Mouse (Mus musculus) urinary bladder, postnatal 10 days (tissue): ENCODE data around the gene Pex5.

ENCODE experiments used
- DNase-seq: peaks from one replicate; pipeline ENCODE4 v3.0.0; 2022; ENCODE audit warnings: low spot score

Gene Pex5

GRCm38 (mm10) chr6:124360549-124360948 is 54.3 kb downstream of the Pex5 start:
- DNase-seq = no peak

GRCm38 (mm10) chr6:124358953-124359352 is 55.9 kb downstream of the Pex5 start:
- DNase-seq = no peak

- DNase-seq = no peak
Measured at GRCm38 (mm10) chr6:124353246-124353645, 61.6 kb downstream of the Pex5 start.
